Mouse (Mus musculus) hindbrain, embryonic 14.5 days (tissue): ENCODE measurements around the gene Ramp1. TPM values are rescaled to one million over a fixed set of nuclear protein-coding genes. Genes with fewer than 3 reads are reported as not detected.

Experiments used
- ATAC-seq: fragments of 200-750 bp; cut with Nextera tagmentation; 2 replicates; pipeline ENCODE4 v1.8.0; 2017; ENCODE audit warnings: moderate number of reproducible peaks, mild to moderate bottlenecking, moderate TSS enrichment, moderate library complexity; ENCODE audit not compliant: low FRiP score
- DNase-seq: peaks from one replicate; pipeline ENCODE4 v3.0.0-alpha.2; 2015; ENCODE audit warnings: low spot score
- H3K27ac ChIP-seq: fragments of 300-500 bp; sonication (generic); 2 replicates; pipeline ENCODE4 v1.5.1; 2014; ENCODE audit warnings: mild to moderate bottlenecking, moderate library complexity
- H3K27me3 ChIP-seq: fragments of 300-500 bp; sonication (generic); 2 replicates; pipeline ENCODE4 v1.6.1; 2014; ENCODE audit warnings: mild to moderate bottlenecking, low read length, mixed read lengths; ENCODE audit not compliant: control insufficient read depth, insufficient read depth
- H3K36me3 ChIP-seq: fragments of 300-500 bp; sonication (generic); replicated peaks from 2 replicates; pipeline ENCODE4 v1.6.1; 2014; ENCODE audit not compliant: control insufficient read depth, insufficient read depth
- H3K4me1 ChIP-seq: fragments of 300-500 bp; sonication (generic); replicated peaks from 2 replicates; pipeline ENCODE4 v1.6.1; 2014; ENCODE audit warnings: antibody characterized with exemption, low read length, mixed read lengths; ENCODE audit not compliant: control insufficient read depth, insufficient read depth
- H3K4me2 ChIP-seq: fragments of 300-500 bp; sonication (generic); replicated peaks from 2 replicates; pipeline ENCODE4 v1.6.1; 2014; ENCODE audit warnings: mild to moderate bottlenecking, moderate library complexity
- H3K4me3 ChIP-seq: fragments of 300-500 bp; sonication (generic); replicated peaks from 2 replicates; pipeline ENCODE4 v1.5.1; 2014; ENCODE audit warnings: mild to moderate bottlenecking, low read length
- H3K9ac ChIP-seq: fragments of 300-500 bp; sonication (generic); 2 replicates; pipeline ENCODE4 v1.6.1; 2014
- H3K9me3 ChIP-seq: fragments of 300-500 bp; sonication (generic); 2 replicates; pipeline ENCODE4 v1.6.1; 2016; ENCODE audit warnings: low read length; ENCODE audit not compliant: control insufficient read depth
- WGBS: fragments of 180-500 bp; shearing (Covaris S2); extraction: QIAGEN DNeasy Blood & Tissue Kit; methylation state at CpG from one replicate; pipeline ENCODE4 v1.1.7; 2014; 5-methylcytosine and 5-hydroxymethylcytosine counted together
- polyA plus RNA-seq: library from polyadenylated mRNA; unstranded; fragments of >200 nt; fragmentation: Nextera tagmentation; extraction: Ambion mirVana; gene quantifications from 2 replicates; pipeline ENCODE4 v1.2.1, GENCODE M21; 2014

The Ramp1 gene
- polyA plus RNA-seq, 1 experiment from 2014 or later = 12.5 TPM

DNA sequence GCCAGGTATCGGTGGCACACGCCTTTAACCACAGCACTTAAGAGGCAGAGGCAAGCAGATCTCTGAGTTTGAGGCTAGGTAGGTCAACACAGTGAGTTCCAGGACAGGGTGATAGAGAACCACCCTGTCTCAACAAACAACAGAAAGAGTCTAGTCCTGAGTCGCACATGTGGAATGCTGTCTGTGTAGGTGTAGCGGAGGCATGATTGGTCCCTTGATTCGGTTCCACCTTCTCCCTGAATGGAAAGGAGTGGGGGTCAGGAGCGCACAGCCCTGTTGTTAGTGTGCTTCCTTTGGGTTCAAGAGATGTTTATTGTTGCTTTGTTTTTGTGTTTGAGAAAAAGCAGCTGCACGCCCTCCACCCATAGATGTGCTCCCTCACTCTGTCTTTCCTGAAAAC, 82.9 kb downstream of the Ramp1 start:
- Histone ChIP-seq H3K4me1 (no peaks in the 10 kb centered on the region), H3K4me2 (no peak overlapping the region), H3K27me3 (no peaks in the 10 kb centered on the region), H3K9ac (no peak overlapping the region), H3K9me3 (no peaks in the 10 kb centered on the region), H3K4me3 (no peak overlapping the region), H3K36me3 (peaks cover 24% of the 10 kb centered on the region), H3K27ac (no peak overlapping the region)
- 95% methylated on average over 7 of the region's 7 CpGs for WGBS
- no peak for DNase-seq
- ATAC-seq = no peak

GRCm38 (mm10) chr1:91272260-91272659, 92.6 kb downstream of the Ramp1 start:
- Histone ChIP-seq H3K27me3 (no peaks in the 10 kb centered on the region), H3K27ac (no peak overlapping the region), H3K9me3 (no peaks in the 10 kb centered on the region), H3K4me1 (no peaks in the 10 kb centered on the region), H3K4me3 (no peak overlapping the region), H3K9ac (no peak overlapping the region), H3K36me3 (peaks cover 24% of the 10 kb centered on the region), H3K4me2 (no peak overlapping the region)
- ATAC-seq (no peak), DNase-seq (no peak)
- 86% methylated on average over 2 of the region's 2 CpGs for WGBS

Other genes starting within 250 kb of the Ramp1 start
- not detected in 2 replicates for gene Prlh, start 226.7 kb upstream of the Ramp1 start, polyA plus RNA-seq
- 0.13 TPM in 1 of 2 replicates, not detected in the other for gene Rab17, start 210.2 kb upstream of the Ramp1 start, polyA plus RNA-seq
- gene Lrrfip1, start 181.1 kb upstream of the Ramp1 start, polyA plus RNA-seq = 39.5 and 43.3 TPM in 2 replicates
- gene Rbm44, start 34.7 kb upstream of the Ramp1 start, polyA plus RNA-seq = 0.43 and 0.78 TPM in 2 replicates
- gene Ube2f, start 70.5 kb downstream of the Ramp1 start, polyA plus RNA-seq = 63.8 and 67.6 TPM in 2 replicates
- 9.7 and 10.5 TPM in 2 replicates for gene Scly, start 118.5 kb downstream of the Ramp1 start, polyA plus RNA-seq
- gene Espnl, start 142.3 kb downstream of the Ramp1 start, polyA plus RNA-seq = 0.17 and 0.18 TPM in 2 replicates
- gene Klhl30, start 171.2 kb downstream of the Ramp1 start, polyA plus RNA-seq = 0.25 and 0.37 TPM in 2 replicates
- 0.66 TPM in 1 of 2 replicates, not detected in the other for gene Erfe, start 186.6 kb downstream of the Ramp1 start, polyA plus RNA-seq
- gene Ilkap, start 219.0 kb downstream of the Ramp1 start, polyA plus RNA-seq = 132 and 143 TPM in 2 replicates
- 125 and 129 TPM in 2 replicates for gene Hes6, start 234.2 kb downstream of the Ramp1 start, polyA plus RNA-seq